Mouse (Mus musculus) midbrain, embryonic 12.5 days (tissue): ENCODE results near the gene Capn2. TPM values are rescaled to one million over a fixed set of nuclear protein-coding genes. Genes with fewer than 3 reads are reported as not detected.

Source experiments
- polyA plus RNA-seq: library from polyadenylated mRNA; unstranded; fragments of >200 nt; fragmentation: Nextera tagmentation; extraction: Ambion mirVana; gene quantifications from 2 replicates; pipeline ENCODE4 v1.2.1, GENCODE M21; 2016

Capn2 gene
- polyA plus RNA-seq, 1 experiment from 2014 or later: 111 TPM

Other genes starting within 250 kb of the Capn2 start
- gene Degs1, start 234.8 kb downstream of the Capn2 start, polyA plus RNA-seq: 60.5 and 62.3 TPM in 2 replicates
- gene Fbxo28, start 176.0 kb downstream of the Capn2 start, polyA plus RNA-seq: 32.9 and 36.4 TPM in 2 replicates
- gene Trp53bp2, start 108.4 kb downstream of the Capn2 start, polyA plus RNA-seq: 29.6 and 35.2 TPM in 2 replicates
- gene Capn8, start 47.4 kb upstream of the Capn2 start, polyA plus RNA-seq: 0.06 and 0.16 TPM in 2 replicates
- gene Ccdc185, start 231.6 kb upstream of the Capn2 start, polyA plus RNA-seq: not detected in 2 replicates
- 26.8 and 28.3 TPM in 2 replicates for gene Susd4, start 246.3 kb upstream of the Capn2 start, polyA plus RNA-seq